Mouse (Mus musculus) intestine, embryonic 16.5 days (tissue): Measurements from ENCODE around the gene Med22. TPM values are rescaled to one million over a fixed set of nuclear protein-coding genes. Genes with fewer than 3 reads are reported as not detected.

ENCODE experiments used
- ATAC-seq: fragments of 200-750 bp; cut with Nextera tagmentation; 2 replicates; pipeline ENCODE4 v1.8.0; 2017; ENCODE audit warnings: moderate TSS enrichment, moderate library complexity
- H3K27ac ChIP-seq: fragments of 300-500 bp; sonication (generic); 2 replicates; pipeline ENCODE4 v1.5.1; 2014; ENCODE audit warnings: mild to moderate bottlenecking, low read length
- H3K27me3 ChIP-seq: fragments of 300-500 bp; sonication (generic); replicated peaks from 2 replicates; pipeline ENCODE4 v1.6.1; 2014; ENCODE audit warnings: low read length, control low read depth, mixed read lengths; ENCODE audit not compliant: control insufficient read depth, insufficient read depth
- H3K36me3 ChIP-seq: fragments of 300-500 bp; sonication (generic); 2 replicates; pipeline ENCODE4 v1.6.1; 2014; ENCODE audit warnings: low read length, control low read depth; ENCODE audit not compliant: control insufficient read depth, insufficient read depth
- H3K4me1 ChIP-seq: fragments of 300-500 bp; sonication (generic); 2 replicates; pipeline ENCODE4 v1.6.1; 2014; ENCODE audit warnings: low read length, control low read depth, mixed read lengths; ENCODE audit not compliant: control insufficient read depth, insufficient read depth
- H3K4me2 ChIP-seq: fragments of 300-500 bp; sonication (generic); 2 replicates; pipeline ENCODE4 v1.6.1; 2014; ENCODE audit warnings: low read depth, low read length, control low read depth
- H3K4me3 ChIP-seq: fragments of 300-500 bp; sonication (generic); 2 replicates; pipeline ENCODE4 v1.5.1; 2014; ENCODE audit warnings: mild to moderate bottlenecking, low read length
- H3K9ac ChIP-seq: fragments of 300-500 bp; sonication (generic); 2 replicates; pipeline ENCODE4 v1.6.1; 2014; ENCODE audit warnings: low read depth, low read length
- H3K9me3 ChIP-seq: fragments of 300-500 bp; sonication (generic); 2 replicates; pipeline ENCODE4 v1.6.1; 2016; ENCODE audit warnings: low read length, control low read depth; ENCODE audit not compliant: control insufficient read depth
- WGBS: fragments of 180-500 bp; shearing (Covaris S2); extraction: QIAGEN DNeasy Blood & Tissue Kit; methylation state at CpG from one replicate; pipeline ENCODE4 v1.1.7; 2014; 5-methylcytosine and 5-hydroxymethylcytosine counted together
- polyA plus RNA-seq: library from polyadenylated mRNA; unstranded; fragments of >200 nt; fragmentation: Nextera tagmentation; extraction: Ambion mirVana; gene quantifications from 2 replicates; pipeline ENCODE4 v1.2.1, GENCODE M21; 2015

The Med22 gene
- polyA plus RNA-seq, 1 experiment from 2014 or later: 39.4 TPM

DNA sequence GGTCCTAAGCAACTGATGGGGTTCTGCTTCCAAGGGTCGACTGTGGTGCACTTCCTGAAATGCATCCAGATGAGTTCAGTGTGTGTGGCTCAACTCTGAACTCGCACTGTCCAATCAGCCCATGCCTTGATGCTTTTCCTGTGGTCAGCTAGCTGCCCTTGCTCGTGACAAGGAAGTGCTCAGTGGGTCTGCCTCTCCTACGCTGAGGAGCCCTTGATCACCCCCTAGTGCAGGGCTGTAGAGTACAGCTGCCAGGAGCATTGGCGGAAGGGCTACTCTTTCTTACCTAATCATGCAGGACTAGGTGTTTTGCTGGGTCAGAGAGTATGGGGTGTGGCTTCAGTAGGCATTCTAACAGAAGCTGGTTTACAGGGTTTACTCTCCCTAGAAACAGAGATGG is 31.1 kb upstream of the Med22 start:
- 29% methylated on average over 5 of the region's 5 CpGs for WGBS
- H3K27ac ChIP-seq: no peak overlapping the region
- peak; percentile 49 for ATAC-seq

GRCm38 (mm10) chr2:26936425-26936824 is 25.9 kb upstream of the Med22 start:
- Histone ChIP-seq H3K4me3 (no peak overlapping the region), H3K9me3 (no peaks in the 10 kb centered on the region), H3K36me3 (no peaks in the 10 kb centered on the region), H3K4me2 (no peak overlapping the region), H3K27me3 (no peaks in the 10 kb centered on the region), H3K9ac (no peak overlapping the region), H3K4me1 (peaks cover 8% of the 10 kb centered on the region), H3K27ac (no peak overlapping the region)
- no peak for ATAC-seq
- WGBS: 71% methylated on average over 1 of the region's 1 CpGs

More for the DNA sequence above, 31.1 kb upstream of the Med22 start:
- H3K4me3 ChIP-seq: no peak overlapping the region
- no peaks in the 10 kb centered on the region for H3K27me3 ChIP-seq
- H3K36me3 ChIP-seq: no peaks in the 10 kb centered on the region
- H3K9me3 ChIP-seq: no peaks in the 10 kb centered on the region
- no peaks in the 10 kb centered on the region for H3K4me1 ChIP-seq
- no peak overlapping the region for H3K4me2 ChIP-seq
- H3K9ac ChIP-seq: no peak overlapping the region

- no peaks in the 10 kb centered on the region for H3K27me3 ChIP-seq
- H3K9me3 ChIP-seq: no peaks in the 10 kb centered on the region
- H3K9ac ChIP-seq: no peak overlapping the region
- H3K36me3 ChIP-seq: peaks cover under 1% of the 10 kb centered on the region; the same call in 1 of the 2 replicates
- WGBS: 94% methylated on average over 2 of the region's 2 CpGs
- H3K4me2 ChIP-seq: no peak overlapping the region
- H3K27ac ChIP-seq: no peak overlapping the region
- ATAC-seq: no peak
- peaks cover 18% of the 10 kb centered on the region for H3K4me1 ChIP-seq
- no peak overlapping the region for H3K4me3 ChIP-seq
Observed at GRCm38 (mm10) chr2:26935286-26935685, 24.8 kb upstream of the Med22 start.

GRCm38 (mm10) chr2:26933304-26934055 is 23.0 kb upstream of the Med22 start, which contains the start of the genes Surf4 and Stkld1:
Surf4 (minus strand) TSS chr2:26933928.
Stkld1 (plus strand) TSS chr2:26934047.
- Histone ChIP-seq H3K9ac (peak within 1 kb of the TSS; percentile 100), H3K36me3 (peaks cover 2% of the 10 kb centered on the region; the same call in 1 of the 2 replicates), H3K9me3 (no peaks in the 10 kb centered on the region), H3K4me1 (peaks cover 21% of the 10 kb centered on the region), H3K4me2 (peak within 1 kb of the TSS; percentile 68), H3K4me3 (peak within 1 kb of the TSS; percentile 91), H3K27me3 (no peaks in the 10 kb centered on the region), H3K27ac (peak within 1 kb of the TSS; percentile 96)
- under 1% methylated on average over 60 of the region's 70 CpGs for WGBS
- peak; percentile 96 for ATAC-seq

DNA sequence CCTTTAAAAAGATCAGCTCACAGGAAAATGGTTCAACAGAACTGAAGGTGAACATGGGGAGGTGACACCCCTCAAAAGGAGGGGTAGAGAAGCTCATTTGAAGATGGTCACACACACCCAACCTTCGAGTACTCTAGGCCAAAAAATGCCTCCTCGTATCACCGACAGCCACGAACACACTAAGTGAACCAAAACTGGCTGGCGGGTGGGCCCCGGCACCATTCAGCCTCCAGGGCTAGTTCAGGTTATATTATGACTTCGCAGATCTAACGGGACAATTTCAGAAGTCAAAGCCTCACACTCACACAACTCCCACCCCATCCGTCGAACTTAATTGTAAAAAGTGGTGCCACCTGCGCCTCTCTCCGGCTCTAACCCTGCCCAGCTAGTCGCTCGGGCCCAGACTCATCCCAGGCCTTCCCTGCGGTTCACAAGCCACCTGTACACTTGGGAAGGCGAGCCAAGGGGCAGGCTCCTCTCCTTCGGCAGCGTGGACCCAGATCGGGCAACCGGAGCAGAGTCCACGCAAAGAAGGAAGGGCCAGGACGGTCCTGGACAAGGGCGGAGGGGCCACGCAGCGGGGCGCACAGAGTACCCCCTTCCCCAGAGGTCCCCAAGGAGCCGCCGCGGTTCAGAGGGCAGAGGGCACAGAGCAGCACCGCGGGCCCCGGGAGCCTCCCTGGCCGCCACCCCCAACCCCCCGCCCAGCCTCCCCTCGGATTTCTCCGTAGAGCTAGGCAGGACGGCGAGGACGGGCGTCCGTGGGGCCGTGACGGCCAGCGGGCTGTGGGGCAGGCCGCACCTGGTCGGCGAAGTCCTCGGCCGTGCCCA is 22.2 kb upstream of the Med22 start:
- ATAC-seq: peak; percentile 49
- under 1% methylated on average over 47 of the region's 49 CpGs for WGBS
- Histone ChIP-seq H3K9ac (peak overlapping the region; percentile 100), H3K27me3 (no peaks in the 10 kb centered on the region), H3K27ac (peak overlapping the region; percentile 96), H3K4me1 (peaks cover 25% of the 10 kb centered on the region), H3K9me3 (no peaks in the 10 kb centered on the region), H3K4me2 (peak overlapping the region; percentile 54), H3K4me3 (peak overlapping the region; percentile 91), H3K36me3 (peaks cover 2% of the 10 kb centered on the region; the same call in 1 of the 2 replicates)

GRCm38 (mm10) chr2:26930390-26930789 is 19.9 kb upstream of the Med22 start:
- Histone ChIP-seq H3K9ac (no peak overlapping the region), H3K27ac (no peak overlapping the region), H3K4me2 (no peak overlapping the region), H3K4me3 (peak overlapping the region; percentile 11; the same call in 1 of the 2 replicates), H3K4me1 (peaks cover 25% of the 10 kb centered on the region), H3K27me3 (no peaks in the 10 kb centered on the region), H3K36me3 (peaks cover 11% of the 10 kb centered on the region), H3K9me3 (no peaks in the 10 kb centered on the region)
- no peak for ATAC-seq
- 48% methylated on average over 1 of the region's 1 CpGs for WGBS

DNA sequence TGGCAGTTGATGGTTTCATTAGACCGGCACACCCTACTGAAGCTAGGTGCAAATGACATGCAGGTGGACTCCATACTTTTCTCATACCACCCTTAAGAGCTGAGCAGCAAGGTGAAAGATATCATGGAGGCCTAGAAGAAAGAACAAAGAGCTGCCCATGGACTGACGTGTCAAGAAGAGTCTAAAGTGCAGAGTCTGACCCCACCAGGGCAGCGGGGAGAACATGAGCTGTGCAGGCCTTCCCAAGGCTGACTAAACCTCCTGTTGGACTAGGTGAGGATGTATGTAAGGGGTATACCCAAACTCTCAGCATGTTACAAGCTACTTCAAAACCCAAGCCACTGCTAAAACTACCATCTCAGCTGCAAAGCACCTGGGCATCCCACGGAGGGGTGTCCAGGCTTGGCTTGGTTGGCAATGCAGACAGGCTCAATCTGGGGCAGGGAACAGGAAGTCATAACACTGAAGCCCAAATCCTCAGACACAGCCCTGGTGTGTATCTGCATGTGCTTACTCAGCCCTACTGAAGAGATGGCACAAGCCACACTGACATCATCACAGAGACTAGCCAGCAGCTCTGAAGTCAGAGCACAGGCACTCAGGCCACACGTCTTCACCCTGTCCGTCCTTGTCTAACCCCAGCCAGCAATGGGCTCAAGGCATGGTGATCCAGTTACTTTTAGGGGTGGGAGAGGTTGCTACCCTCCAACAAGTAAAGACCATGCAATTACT is 17.4 kb upstream of the Med22 start:
- Histone ChIP-seq H3K36me3 (peaks cover 18% of the 10 kb centered on the region), H3K4me1 (peaks cover 25% of the 10 kb centered on the region), H3K9me3 (no peaks in the 10 kb centered on the region), H3K27me3 (no peaks in the 10 kb centered on the region), H3K27ac (peak overlapping the region; percentile 17; the same call in 1 of the 2 replicates), H3K4me2 (no peak overlapping the region), H3K4me3 (no peak overlapping the region), H3K9ac (no peak overlapping the region)
- WGBS: 89% methylated on average over 6 of the region's 6 CpGs
- ATAC-seq: 0 out of 2 replicates have a peak, but pooled peaks have one; percentile 31

GRCm38 (mm10) chr2:26921784-26922183 is 11.3 kb upstream of the Med22 start:
- Histone ChIP-seq H3K4me1 (peaks cover 16% of the 10 kb centered on the region), H3K36me3 (peaks cover 34% of the 10 kb centered on the region), H3K4me3 (no peak overlapping the region), H3K9me3 (no peaks in the 10 kb centered on the region), H3K4me2 (no peak overlapping the region), H3K27me3 (no peaks in the 10 kb centered on the region), H3K9ac (no peak overlapping the region), H3K27ac (no peak overlapping the region)
- no peak; the same call in 1 of the 2 replicates for ATAC-seq
- 67% methylated on average over 9 of the region's 9 CpGs for WGBS
